Mouse (Mus musculus) leukemia stem cell, adult 10-12 weeks (primary cell): ENCODE results near the gene Ifit1bl1. TPM values are rescaled to one million over a fixed set of nuclear protein-coding genes. Genes with fewer than 3 reads are reported as not detected.

Experiments used
- polyA plus RNA-seq: library from polyadenylated mRNA; stranded (reverse); fragments of >175 nt; gene quantifications from 2 replicates; pipeline ENCODE4 v1.2.3, GENCODE M21; 2012; ENCODE audit warnings: low replicate concordance

The Ifit1bl1 gene
- polyA plus RNA-seq: 0.31 TPM in 1 of 2 replicates, not detected in the other

DNA sequence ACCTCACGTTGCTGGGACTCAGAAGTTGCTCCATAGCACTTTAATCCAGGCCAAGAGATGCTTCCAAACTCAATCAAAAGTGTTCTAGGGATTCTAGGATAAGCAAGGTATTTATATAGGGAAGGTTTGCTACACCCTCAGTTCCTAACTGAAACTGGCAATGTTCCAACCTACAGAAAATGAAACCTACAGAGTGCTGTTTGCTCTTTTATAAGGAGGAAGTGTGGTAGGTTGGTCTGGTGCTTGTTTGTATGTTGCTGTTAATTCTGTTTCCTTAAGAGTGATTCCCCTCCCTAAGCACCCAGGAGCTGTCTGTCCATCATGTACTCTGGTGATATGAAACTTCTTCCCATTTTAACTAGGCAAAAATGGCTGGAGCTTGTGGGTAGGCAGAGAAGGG is at the start of gene Ifit1bl1:
Ifit1bl1 (minus strand) TSS at position 69 of the 400 bp plus-strand sequence.

DNA sequence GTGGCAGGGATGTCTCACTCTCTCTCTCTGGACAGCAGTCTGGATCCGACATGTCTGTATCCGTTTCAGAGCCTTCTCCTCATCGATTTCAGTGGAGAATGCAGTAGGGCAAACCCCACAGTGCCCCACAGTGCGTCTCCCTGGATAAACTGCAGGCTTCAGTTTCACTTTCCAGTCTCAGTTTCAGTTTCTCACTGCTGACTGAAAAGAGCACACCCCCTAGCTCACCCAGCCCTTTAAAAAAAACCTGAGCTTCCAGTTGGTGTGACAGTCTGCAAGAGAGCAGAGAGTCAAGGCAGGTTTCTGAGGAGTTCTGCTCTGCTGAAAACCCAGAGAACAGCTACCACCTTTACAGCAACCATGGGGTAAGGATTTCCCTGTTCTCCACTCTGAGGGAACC is 38.9 kb upstream of the Ifit1bl1 start, which contains the start of the genes Ifit1bl2 and Ifit1:
Ifit1bl2 (minus strand) TSS at position 121 of the 400 bp plus-strand sequence.
Ifit1 (plus strand) TSS at position 249 of the 400 bp plus-strand sequence.

DNA sequence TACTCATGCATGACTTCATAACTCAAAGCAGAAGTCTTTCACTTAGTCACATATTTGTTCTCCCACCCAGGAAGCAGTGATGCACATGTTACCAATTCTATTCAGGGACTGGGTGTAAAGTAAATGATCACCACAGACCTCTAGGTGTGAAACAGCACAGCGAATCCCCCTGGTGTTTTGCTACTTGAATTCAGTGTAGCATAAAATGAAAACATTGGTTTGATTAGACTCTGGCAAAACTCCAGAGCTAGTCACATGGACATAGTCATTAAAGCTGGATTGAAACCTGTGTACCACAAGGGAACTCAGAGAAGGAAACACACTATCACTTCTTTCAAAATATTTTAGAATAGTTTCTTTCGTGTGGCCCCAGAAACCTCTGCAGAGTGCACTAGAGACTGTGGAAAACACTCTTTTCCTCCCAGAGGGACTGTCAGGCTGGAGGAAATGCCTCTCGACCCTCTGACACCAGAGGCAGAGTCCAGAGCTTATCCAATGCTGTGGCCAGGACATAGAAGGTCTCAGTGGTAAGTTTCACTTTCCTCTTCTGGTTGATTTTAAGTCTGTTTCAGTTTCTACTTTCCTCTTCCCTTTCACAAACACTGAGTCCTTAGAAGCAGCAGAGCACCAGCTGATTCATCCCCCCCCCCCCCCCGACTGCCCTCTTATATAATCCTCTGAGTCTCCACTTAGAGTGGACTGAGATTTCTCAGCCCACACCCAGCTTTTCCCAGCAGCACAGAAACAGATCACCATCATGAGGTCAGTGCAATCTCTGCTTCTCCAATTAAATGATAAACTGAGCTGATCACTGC is 5.7 kb upstream of the Ifit1bl1 start, which contains the start of gene Ifit3b:
Ifit3b (plus strand) TSS at position 734 of the 815 bp plus-strand sequence.

DNA sequence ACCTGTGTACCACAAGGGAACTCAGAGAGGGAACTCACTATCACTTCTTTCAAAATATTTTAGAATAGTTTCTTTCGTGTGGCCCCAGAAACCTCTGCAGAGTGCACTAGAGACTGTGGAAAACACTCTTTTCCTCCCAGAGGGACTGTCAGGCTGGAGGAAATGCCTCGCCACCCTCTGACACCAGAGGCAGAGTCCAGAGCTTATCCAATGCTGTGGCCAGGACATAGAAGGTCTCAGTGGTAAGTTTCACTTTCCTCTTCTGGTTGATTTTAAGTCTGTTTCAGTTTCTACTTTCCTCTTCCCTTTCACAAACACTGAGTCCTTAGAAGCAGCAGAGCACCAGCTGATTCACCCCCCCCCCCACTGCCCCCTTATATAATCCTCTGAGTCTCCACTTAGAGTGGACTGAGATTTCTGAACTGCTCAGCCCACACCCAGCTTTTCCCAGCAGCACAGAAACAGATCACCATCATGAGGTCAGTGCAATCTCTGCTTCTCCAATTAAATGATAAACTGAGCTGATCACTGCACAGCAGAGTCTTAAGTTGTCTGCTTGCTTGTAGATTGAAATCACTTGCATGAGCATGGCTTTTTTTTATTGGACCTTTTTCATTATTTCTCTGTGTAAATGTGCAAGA is 18.5 kb downstream of the Ifit1bl1 start, which contains the start of gene Ifit3:
Ifit3 (plus strand) TSS at position 406 of the 641 bp plus-strand sequence.

DNA sequence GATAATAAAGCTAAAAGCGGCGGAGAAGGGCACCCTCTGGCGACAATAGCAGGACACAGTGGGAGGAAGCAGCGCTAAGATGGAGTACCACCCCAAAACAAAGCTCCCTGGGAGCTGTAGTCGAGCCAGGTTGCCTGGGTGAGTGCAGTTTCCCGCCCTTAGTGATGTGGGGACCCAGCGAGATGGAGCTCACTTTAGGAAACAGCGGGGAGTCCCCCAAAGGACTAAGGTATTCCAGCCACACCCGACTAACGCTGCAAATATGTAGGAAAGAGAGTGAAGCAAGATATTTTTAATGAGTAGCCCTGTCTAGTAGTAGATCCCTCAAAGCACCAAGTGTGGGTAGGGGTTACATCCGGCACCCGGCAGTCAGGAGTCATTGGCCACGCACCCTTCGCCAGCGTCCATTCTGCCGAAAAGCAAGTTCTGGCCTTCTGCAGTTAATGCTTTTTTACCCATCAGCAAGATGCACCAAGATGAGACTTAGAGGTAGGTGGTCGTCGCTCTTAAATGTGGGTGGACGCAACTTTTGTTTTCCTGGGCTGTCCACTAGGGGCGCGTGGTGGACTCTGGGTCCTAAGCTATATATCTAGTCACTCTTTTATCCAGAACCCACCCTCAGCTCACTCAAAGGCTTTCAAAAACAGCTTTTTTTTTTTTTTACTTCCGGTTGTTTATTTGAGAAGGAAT is 51.1 kb downstream of the Ifit1bl1 start, which contains the start of gene Ifit2:
Ifit2 (plus strand) TSS at position 161 of the 690 bp plus-strand sequence.

Other genes starting within 250 kb of the Ifit1bl1 start
- gene Ch25h, start 126.8 kb downstream of the Ifit1bl1 start, polyA plus RNA-seq: 0.67 TPM in 1 of 2 replicates, not detected in the other
- gene Lipa, start 74.5 kb downstream of the Ifit1bl1 start, polyA plus RNA-seq: 0.57 and 2.6 TPM in 2 replicates
- gene Ifit2, start 51.3 kb downstream of the Ifit1bl1 start, polyA plus RNA-seq: 0.06 and 0.26 TPM in 2 replicates
- 0.26 and 0.62 TPM in 2 replicates for gene Ifit3, start 18.4 kb downstream of the Ifit1bl1 start, polyA plus RNA-seq
- 0.71 TPM in 1 of 2 replicates, not detected in the other for gene Ifit3b, start 6.0 kb upstream of the Ifit1bl1 start, polyA plus RNA-seq
- 0.16 TPM in 1 of 2 replicates, not detected in the other for gene Ifit1bl2, start 38.8 kb upstream of the Ifit1bl1 start, polyA plus RNA-seq
- gene Ifit1, start 38.9 kb upstream of the Ifit1bl1 start, polyA plus RNA-seq: 0.15 and 0.25 TPM in 2 replicates
- gene Slc16a12, start 145.3 kb upstream of the Ifit1bl1 start, polyA plus RNA-seq: 0.05 TPM in 1 of 2 replicates, not detected in the other